Comparison of ENCODE assay signal across 15 mouse cellular contexts in genomic region chr4:31395538-31395937, GRCm38 (mm10).
"Had no signal": no experiment of that assay in that cellular context is flagged by ENCODE, and none has a peak within 500 bp of the region (broad histone marks: within the 10 kb centered on the region; RNA-seq: fewer than 3 reads in every experiment).

No protein-coding gene starts in this region.

- H3K27ac ChIP-seq: lung, embryonic 15.5 days; midbrain, embryonic 10.5 days; midbrain, embryonic 12.5 days; neural tube, embryonic 12.5 days; stomach, embryonic 15.5 days; stomach, postnatal 0 days had no signal

- H3K27me3 ChIP-seq: lung, embryonic 15.5 days; midbrain, embryonic 12.5 days; neural tube, embryonic 12.5 days; stomach, embryonic 15.5 days had no signal

- H3K4me3 ChIP-seq: lung, embryonic 15.5 days; midbrain, embryonic 10.5 days; midbrain, embryonic 12.5 days; neural tube, embryonic 12.5 days; stomach, embryonic 15.5 days had no signal

- H3K36me3 ChIP-seq: lung, embryonic 15.5 days; midbrain, embryonic 10.5 days; midbrain, embryonic 12.5 days; neural tube, embryonic 12.5 days; stomach, embryonic 15.5 days had no signal

- H3K4me1 ChIP-seq: lung, embryonic 15.5 days; midbrain, embryonic 12.5 days; neural tube, embryonic 12.5 days; stomach, embryonic 15.5 days had no signal

- H3K9me3 ChIP-seq: lung, embryonic 15.5 days; midbrain, embryonic 10.5 days; midbrain, embryonic 12.5 days; neural tube, embryonic 12.5 days; stomach, embryonic 15.5 days had no signal

- DNase-seq: lung, adult 18-20 months; lung, postnatal 4 days; midbrain, embryonic 14.5 days; right cerebral cortex, postnatal 14 days; thymus, adult 2 months; thymus, postnatal 25 days; thymus, postnatal 4 days had no signal

- H3K9ac ChIP-seq: lung, embryonic 15.5 days; midbrain, embryonic 12.5 days; neural tube, embryonic 12.5 days; stomach, embryonic 15.5 days had no signal

- H3K4me2 ChIP-seq: lung, embryonic 15.5 days; midbrain, embryonic 12.5 days; neural tube, embryonic 12.5 days; stomach, embryonic 15.5 days had no signal

- ATAC-seq: lung, postnatal 0 days; midbrain, embryonic 16.5 days had no signal
